Mouse (Mus musculus) spleen, adult 2 months (tissue): ENCODE results near the gene AI413582.

Source experiments
- CTCF ChIP-seq: fragments of 200-500 bp; IDR thresholded peaks from 2 replicates; pipeline ENCODE4 v1.5.1; 2011; ENCODE audit warnings: mild to moderate bottlenecking, inconsistent platforms; ENCODE audit not compliant: insufficient read depth, insufficient read length, insufficient replicate concordance; ENCODE audit errors: extremely low read depth
- POLR2A ChIP-seq: fragments of 200-500 bp; IDR thresholded peaks from 2 replicates; pipeline ENCODE4 v1.6.1; 2011; ENCODE audit warnings: low read depth, low read length, inconsistent platforms

DNA sequence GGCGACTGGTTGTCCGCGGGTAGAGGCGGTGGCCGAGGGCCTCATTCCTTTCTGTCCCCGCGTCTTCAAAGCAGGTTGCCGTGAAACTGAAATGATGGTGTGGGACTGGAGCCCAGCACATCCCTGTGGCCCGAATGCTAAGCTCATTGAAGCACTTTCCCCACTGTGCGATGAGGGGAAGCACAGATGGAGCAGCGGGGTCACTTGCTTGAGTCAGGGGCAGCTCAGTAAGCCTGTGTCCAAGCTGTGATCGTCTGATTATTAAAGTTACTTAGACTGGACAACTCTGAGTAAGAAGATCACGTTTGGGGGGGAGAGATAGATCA, 349 bp upstream of the AI413582 start:
- TF ChIP-seq CTCF, result no peak
- TF ChIP-seq POLR2A, result no peak
